Mouse (Mus musculus) olfactory bulb, adult 2 months (tissue): ENCODE results near the gene Hdac9.

Experiments
- CTCF ChIP-seq: fragments of 200-500 bp; IDR thresholded peaks from 2 replicates; pipeline ENCODE4 v1.5.1; 2012; ENCODE audit warnings: low read depth, mild to moderate bottlenecking, low read length, moderate library complexity; ENCODE audit not compliant: insufficient read depth
- POLR2A ChIP-seq: fragments of 200-500 bp; IDR thresholded peaks from 2 replicates; pipeline ENCODE4 v1.6.1; 2012; ENCODE audit warnings: mild to moderate bottlenecking, low read depth, low read length, moderate library complexity; ENCODE audit not compliant: insufficient read depth

DNA sequence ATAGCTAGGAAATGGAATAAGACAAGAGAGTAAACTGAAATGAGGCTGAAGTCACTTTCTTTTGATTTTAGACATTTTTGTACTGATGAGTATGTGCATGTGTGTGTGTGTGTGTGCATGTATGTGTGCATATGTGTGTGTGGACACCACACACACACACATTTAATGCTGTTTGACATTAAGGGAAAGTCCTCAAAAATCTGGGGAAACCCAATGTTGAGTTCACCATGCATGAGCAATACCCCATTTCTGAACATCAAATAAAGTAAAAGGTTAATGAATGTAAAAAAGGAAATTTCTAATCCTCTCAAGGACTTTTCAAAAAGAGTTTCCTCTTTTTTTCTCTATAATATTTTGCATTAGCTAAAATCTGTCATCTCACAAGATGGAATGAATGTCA lies 427.3 kb downstream of the Hdac9 start:
- TF ChIP-seq POLR2A = no peak
- TF ChIP-seq CTCF = no peak
